Mouse (Mus musculus): ENCODE results near the gene Urad. TPM values are rescaled to one million over a fixed set of nuclear protein-coding genes. Genes with fewer than 3 reads are reported as not detected.

Gene Urad
- polyA plus RNA-seq, 1 experiment from 2014 or later: not detected

GRCm38 (mm10) chr5:147276701-147277546 lies 45.3 kb downstream of the Urad start:
- Histone ChIP-seq H3K4me2 (ENCODE audit: low read depth, low read length) (no peak overlapping the region), H3K4me3 (ENCODE audit: low read depth, low read length) (no peak overlapping the region), H3K9ac (replicated peaks; ENCODE audit: low read depth, low read length) (no peak overlapping the region), H3K36me3 (ENCODE audit: control insufficient read depth, insufficient read depth, low read length) (no peaks in the 10 kb centered on the region), H3K9me3 (ENCODE audit: control insufficient read depth, low read length) (no peaks in the 10 kb centered on the region), H3K4me1 (ENCODE audit: control insufficient read depth, insufficient read depth, low read length) (no peaks in the 10 kb centered on the region), H3K27me3 (ENCODE audit: control insufficient read depth, insufficient read depth, low read length) (peaks cover 65% of the 10 kb centered on the region), H3K27ac (ENCODE audit: low read depth, low read length) (no peak overlapping the region)
- ATAC-seq (ENCODE audit: low read depth): no peak
- 2% methylated on average over 18 of the region's 18 CpGs for whole genome bisulfite sequencing

- H3K27me3 ChIP-seq (ENCODE audit: control insufficient read depth, insufficient read depth, low read length): peaks cover 68% of the 10 kb centered on the region
- no peaks in the 10 kb centered on the region for H3K36me3 ChIP-seq (ENCODE audit: control insufficient read depth, insufficient read depth, low read length)
- WGBS: 22% methylated on average over 3 of the region's 3 CpGs
- no peak overlapping the region for H3K4me2 ChIP-seq (ENCODE audit: low read depth, low read length)
- no peak for ATAC-seq (ENCODE audit: low read depth)
- no peak overlapping the region for H3K4me3 ChIP-seq (ENCODE audit: low read depth, low read length)
- H3K9ac ChIP-seq (replicated peaks; ENCODE audit: low read depth, low read length): no peak overlapping the region
- H3K4me1 ChIP-seq (ENCODE audit: control insufficient read depth, insufficient read depth, low read length): no peaks in the 10 kb centered on the region
- no peak overlapping the region for H3K27ac ChIP-seq (ENCODE audit: low read depth, low read length)
- no peaks in the 10 kb centered on the region for H3K9me3 ChIP-seq (ENCODE audit: control insufficient read depth, low read length)
Observed at GRCm38 (mm10) chr5:147275761-147276160, 46.5 kb downstream of the Urad start.

- no peaks in the 10 kb centered on the region for H3K9me3 ChIP-seq (ENCODE audit: control insufficient read depth, low read length)
- 0 out of 2 replicates have a peak, but pooled peaks cover 4% of the 10 kb centered on the region for H3K4me1 ChIP-seq (ENCODE audit: control insufficient read depth, insufficient read depth, low read length)
- H3K9ac ChIP-seq (replicated peaks; ENCODE audit: low read depth, low read length): no peak overlapping the region
- H3K4me3 ChIP-seq (ENCODE audit: low read depth, low read length): no peak overlapping the region
- no peak for ATAC-seq (ENCODE audit: low read depth)
- H3K4me2 ChIP-seq (ENCODE audit: low read depth, low read length): no peak overlapping the region
- WGBS: under 1% methylated on average over 48 of the region's 48 CpGs
- no peaks in the 10 kb centered on the region for H3K36me3 ChIP-seq (ENCODE audit: control insufficient read depth, insufficient read depth, low read length)
- H3K27me3 ChIP-seq (ENCODE audit: control insufficient read depth, insufficient read depth, low read length): peaks cover 68% of the 10 kb centered on the region
- H3K27ac ChIP-seq (ENCODE audit: low read depth, low read length): no peak overlapping the region
Observed at GRCm38 (mm10) chr5:147274174-147275141, 47.8 kb downstream of the Urad start.

GRCm38 (mm10) chr5:147272808-147273345 lies 49.4 kb downstream of the Urad start:
- no peak for ATAC-seq (ENCODE audit: low read depth)
- H3K27me3 ChIP-seq (ENCODE audit: control insufficient read depth, insufficient read depth, low read length): peaks cover 69% of the 10 kb centered on the region
- H3K4me1 ChIP-seq (ENCODE audit: control insufficient read depth, insufficient read depth, low read length): 0 out of 2 replicates have a peak, but pooled peaks cover 4% of the 10 kb centered on the region
- no peak overlapping the region for H3K4me3 ChIP-seq (ENCODE audit: low read depth, low read length)
- WGBS: 4% methylated on average over 10 of the region's 10 CpGs
- H3K9me3 ChIP-seq (ENCODE audit: control insufficient read depth, low read length): no peaks in the 10 kb centered on the region
- no peak overlapping the region for H3K9ac ChIP-seq (replicated peaks; ENCODE audit: low read depth, low read length)
- no peak overlapping the region for H3K4me2 ChIP-seq (ENCODE audit: low read depth, low read length)
- H3K36me3 ChIP-seq (ENCODE audit: control insufficient read depth, insufficient read depth, low read length): no peaks in the 10 kb centered on the region
- no peak overlapping the region for H3K27ac ChIP-seq (ENCODE audit: low read depth, low read length)

GRCm38 (mm10) chr5:147272046-147272807 lies 50.0 kb downstream of the Urad start:
- no peaks in the 10 kb centered on the region for H3K36me3 ChIP-seq (ENCODE audit: control insufficient read depth, insufficient read depth, low read length)
- peaks cover 69% of the 10 kb centered on the region for H3K27me3 ChIP-seq (ENCODE audit: control insufficient read depth, insufficient read depth, low read length)
- H3K9me3 ChIP-seq (ENCODE audit: control insufficient read depth, low read length): no peaks in the 10 kb centered on the region
- no peak overlapping the region for H3K27ac ChIP-seq (ENCODE audit: low read depth, low read length)
- no peak overlapping the region for H3K9ac ChIP-seq (replicated peaks; ENCODE audit: low read depth, low read length)
- H3K4me2 ChIP-seq (ENCODE audit: low read depth, low read length): no peak overlapping the region
- no peak for ATAC-seq (ENCODE audit: low read depth)
- H3K4me1 ChIP-seq (ENCODE audit: control insufficient read depth, insufficient read depth, low read length): 0 out of 2 replicates have a peak, but pooled peaks cover 4% of the 10 kb centered on the region
- no peak overlapping the region for H3K4me3 ChIP-seq (ENCODE audit: low read depth, low read length)
- WGBS: 3% methylated on average over 12 of the region's 12 CpGs

GRCm38 (mm10) chr5:147270673-147271655 lies 51.3 kb downstream of the Urad start:
- no peaks in the 10 kb centered on the region for H3K36me3 ChIP-seq (ENCODE audit: control insufficient read depth, insufficient read depth, low read length)
- no peak overlapping the region for H3K27ac ChIP-seq (ENCODE audit: low read depth, low read length)
- no peak overlapping the region for H3K9ac ChIP-seq (replicated peaks; ENCODE audit: low read depth, low read length)
- H3K27me3 ChIP-seq (ENCODE audit: control insufficient read depth, insufficient read depth, low read length): peaks cover 72% of the 10 kb centered on the region
- no peak overlapping the region for H3K4me2 ChIP-seq (ENCODE audit: low read depth, low read length)
- no peak overlapping the region for H3K4me3 ChIP-seq (ENCODE audit: low read depth, low read length)
- 0 out of 2 replicates have a peak, but pooled peaks cover 4% of the 10 kb centered on the region for H3K4me1 ChIP-seq (ENCODE audit: control insufficient read depth, insufficient read depth, low read length)
- WGBS: 2% methylated on average over 29 of the region's 29 CpGs
- no peaks in the 10 kb centered on the region for H3K9me3 ChIP-seq (ENCODE audit: control insufficient read depth, low read length)
- ATAC-seq (ENCODE audit: low read depth): no peak

- WGBS: under 1% methylated on average over 44 of the region's 44 CpGs
Observed at GRCm38 (mm10) chr5:147269926-147270672, 52.1 kb downstream of the Urad start, which contains the start of gene Pdx1. TSS of gene Pdx1 (plus strand) at chr5:147269959.

More at GRCm38 (mm10) chr5:147269926-147270672, 52.1 kb downstream of the Urad start, which contains the start of gene Pdx1:
- no peak within 1 kb of the TSS for H3K4me2 ChIP-seq (ENCODE audit: low read depth, low read length)
- H3K9ac ChIP-seq (replicated peaks; ENCODE audit: low read depth, low read length): no peak within 1 kb of the TSS
- no peaks in the 10 kb centered on the region for H3K9me3 ChIP-seq (ENCODE audit: control insufficient read depth, low read length)
- H3K27me3 ChIP-seq (ENCODE audit: control insufficient read depth, insufficient read depth, low read length): peaks cover 72% of the 10 kb centered on the region
- 0 out of 2 replicates have a peak, but pooled peaks cover 4% of the 10 kb centered on the region for H3K4me1 ChIP-seq (ENCODE audit: control insufficient read depth, insufficient read depth, low read length)
- H3K36me3 ChIP-seq (ENCODE audit: control insufficient read depth, insufficient read depth, low read length): no peaks in the 10 kb centered on the region
- ATAC-seq (ENCODE audit: low read depth): no peak
- H3K4me3 ChIP-seq (ENCODE audit: low read depth, low read length): no peak within 1 kb of the TSS
- no peak within 1 kb of the TSS for H3K27ac ChIP-seq (ENCODE audit: low read depth, low read length)

Data from neural tube, embryonic 14.5 days (tissue).